Mouse (Mus musculus) CH12.LX (cell line): ENCODE measurements around the gene Abcc5.

Source experiments
- BHLHE40 ChIP-seq: IDR thresholded peaks from 2 replicates; pipeline ENCODE4 v1.6.1; 2011; ENCODE audit warnings: mild to moderate bottlenecking, low read depth, low read length, improper control_type of control experiment
- CHD2 ChIP-seq: IDR thresholded peaks from 2 replicates; pipeline ENCODE4 v1.6.1; 2011; ENCODE audit warnings: low read length, improper control_type of control experiment
- CTCF ChIP-seq, 2 experiments: IDR thresholded peaks in 1 of 2; conservative IDR thresholded peaks in 1 of 2; 2 replicates each; pipeline ENCODE4 v1.5.1; 2011 to 2012; ENCODE audit warnings: low read depth in 2 of 2, low read length in 2 of 2, improper control_type of control experiment in 1 of 2, inconsistent platforms in 1 of 2, mild to moderate bottlenecking in 1 of 2, moderate library complexity in 1 of 2
- EP300 ChIP-seq: IDR thresholded peaks from 2 replicates; pipeline ENCODE4 v1.6.1; 2011; ENCODE audit warnings: low read length, improper control_type of control experiment
- HCFC1 ChIP-seq: IDR thresholded peaks from 2 replicates; pipeline ENCODE4 v1.6.1; 2012; ENCODE audit warnings: low read depth, mild to moderate bottlenecking, inconsistent platforms, low read length, improper control_type of control experiment
- MYC ChIP-seq: IDR thresholded peaks from 2 replicates; pipeline ENCODE4 v1.6.1; 2011; ENCODE audit warnings: low read depth, mild to moderate bottlenecking, improper control_type of control experiment, low read length
- NRF1 ChIP-seq: IDR thresholded peaks from 2 replicates; pipeline ENCODE4 v1.6.1; 2014; ENCODE audit warnings: low read depth, mild to moderate bottlenecking, inconsistent platforms, low read length, improper control_type of control experiment, moderate library complexity
- POLR2A ChIP-seq: IDR thresholded peaks from 2 replicates; pipeline ENCODE4 v1.6.1; 2011; ENCODE audit warnings: low read depth, mild to moderate bottlenecking, improper control_type of control experiment, low read length
- POLR2AphosphoS2 ChIP-seq: IDR thresholded peaks from 2 replicates; pipeline ENCODE4 v1.6.1; 2011; ENCODE audit warnings: low read depth, low read length, improper control_type of control experiment
- UBTF ChIP-seq: IDR thresholded peaks from 2 replicates; pipeline ENCODE4 v1.6.1; 2012; ENCODE audit warnings: low read depth, mild to moderate bottlenecking, inconsistent platforms, low read length, improper control_type of control experiment, moderate library complexity
- USF2 ChIP-seq: conservative IDR thresholded peaks from 2 replicates; pipeline ENCODE4 v1.6.1; 2011; ENCODE audit warnings: low read depth, low read length, improper control_type of control experiment
- ZMIZ1 ChIP-seq: IDR thresholded peaks from 2 replicates; pipeline ENCODE4 v1.6.1; 2012; ENCODE audit warnings: low read depth, mild to moderate bottlenecking, inconsistent platforms, low read length, improper control_type of control experiment

GRCm38 (mm10) chr16:20427566-20427965 lies 1.4 kb upstream of the Abcc5 start:
- TF ChIP-seq MYC (no peak), USF2 (no peak), POLR2A (no peak), POLR2AphosphoS2 (no peak), CTCF (conservative IDR thresholded peaks at IDR 0.05 in 1 of 2, IDR thresholded peaks at IDR 0.05 in 1 of 2; ENCODE audit: low read depth in 2 of 2, low read length in 2 of 2) (no peak), CHD2 (no peak), EP300 (no peak), NRF1 (no peak), ZMIZ1 (no peak), HCFC1 (no peak), UBTF (no peak), BHLHE40 (no peak)
